Mouse (Mus musculus) bone marrow macrophage, adult 2 months (primary cell): ENCODE data around the gene Asap2. TPM values are rescaled to one million over a fixed set of nuclear protein-coding genes. Genes with fewer than 3 reads are reported as not detected.

ENCODE experiments used
- H3K27ac ChIP-seq: 2 replicates; pipeline ENCODE4 v1.5.1; 2012; ENCODE audit warnings: low read depth, low read length; ENCODE audit not compliant: insufficient read depth
- H3K4me1 ChIP-seq: 2 replicates; pipeline ENCODE4 v1.6.1; 2012; ENCODE audit warnings: low read length; ENCODE audit not compliant: control insufficient read depth, insufficient read depth
- H3K4me3 ChIP-seq: 2 replicates; pipeline ENCODE4 v1.5.1; 2012; ENCODE audit warnings: mild to moderate bottlenecking, low read length, moderate library complexity; ENCODE audit not compliant: insufficient read depth
- CTCF ChIP-seq: IDR thresholded peaks from 2 replicates; pipeline ENCODE4 v1.5.1; 2012; ENCODE audit warnings: low read depth, mild to moderate bottlenecking, low read length, moderate library complexity
- POLR2A ChIP-seq: IDR thresholded peaks from 2 replicates; pipeline ENCODE4 v1.6.1; 2012; ENCODE audit warnings: mild to moderate bottlenecking, low read depth, low read length, borderline replicate concordance
- polyA plus RNA-seq: library from polyadenylated mRNA; stranded (reverse); fragments of >200 nt; gene quantifications from 2 replicates; pipeline ENCODE4 v1.2.4, GENCODE M21; 2012; ENCODE audit not compliant: missing spikeins, insufficient read depth, insufficient read length

Gene Asap2
- polyA plus RNA-seq, 1 experiment = 0.79 TPM

DNA sequence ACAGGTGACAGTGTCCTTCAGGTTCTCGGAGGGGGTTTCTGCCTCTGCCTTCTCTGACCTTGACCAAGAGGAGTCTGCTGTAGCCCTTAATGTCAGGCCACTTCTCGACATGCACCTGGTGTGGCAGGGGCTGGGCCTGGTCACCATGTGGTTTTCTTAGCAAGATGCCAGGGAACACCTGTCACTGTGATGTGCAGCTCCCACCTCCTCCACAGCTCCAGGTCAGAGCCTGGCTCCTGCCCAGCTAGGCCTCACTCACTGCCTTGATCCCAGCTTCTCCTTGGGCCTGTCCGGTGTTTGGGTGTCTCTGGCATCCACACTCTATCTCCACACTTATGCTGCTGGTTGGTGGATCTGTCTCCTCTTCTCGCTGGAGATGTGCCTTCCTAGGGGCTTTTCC lies 142.8 kb downstream of the Asap2 start:
- no peaks in the 10 kb centered on the region for H3K4me1 ChIP-seq
- H3K27ac ChIP-seq = no peak overlapping the region
- H3K4me3 ChIP-seq = no peak overlapping the region
- no peak for TF ChIP-seq CTCF
- no peak for TF ChIP-seq POLR2A

DNA sequence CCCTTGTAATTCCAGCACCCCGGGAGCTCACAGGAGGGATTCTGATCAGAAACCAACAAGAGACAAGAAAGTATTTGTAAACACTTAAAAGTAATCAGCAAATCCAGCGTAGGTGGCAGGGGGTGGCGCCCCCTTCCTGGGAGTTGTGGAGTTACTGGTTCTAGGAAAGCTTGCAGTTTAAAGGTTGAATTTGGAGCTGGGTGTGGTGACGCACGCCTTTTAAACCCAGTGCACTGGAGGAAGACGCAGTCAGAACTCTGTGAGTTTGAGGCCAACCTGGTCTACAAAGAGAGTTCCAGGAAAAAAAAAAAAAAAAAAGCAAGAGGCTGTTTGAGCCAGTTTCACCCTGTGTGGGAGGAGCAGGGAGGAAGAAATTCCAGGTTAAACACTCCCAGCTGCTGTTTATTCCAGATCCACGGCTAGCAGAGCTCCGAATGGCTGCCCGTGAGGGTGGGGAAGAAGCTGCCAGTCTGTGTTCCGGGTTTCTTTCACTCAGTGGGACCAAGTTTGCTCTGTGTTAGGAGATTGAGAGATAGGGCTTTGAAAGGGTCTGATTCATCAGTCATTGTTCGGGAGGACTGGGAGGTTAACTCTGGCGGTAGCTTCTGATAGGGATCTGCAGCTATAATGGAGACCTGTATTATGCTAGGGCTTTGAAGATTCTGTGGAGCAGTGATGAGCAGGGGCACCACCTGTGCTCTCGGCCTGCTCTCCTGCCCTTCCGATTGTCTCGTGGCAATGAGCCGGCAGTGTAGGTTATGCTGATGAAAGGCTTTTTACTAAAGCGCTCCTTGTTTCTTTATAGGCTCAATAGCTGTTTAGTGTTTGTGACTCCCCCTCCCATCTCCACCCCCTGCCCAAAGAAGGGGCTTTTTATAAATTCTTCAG lies 144.0 kb downstream of the Asap2 start:
- TF ChIP-seq CTCF = no peak
- no peak for TF ChIP-seq POLR2A
- H3K4me1 ChIP-seq = no peaks in the 10 kb centered on the region
- no peak overlapping the region for H3K27ac ChIP-seq
- H3K4me3 ChIP-seq = no peak overlapping the region

DNA sequence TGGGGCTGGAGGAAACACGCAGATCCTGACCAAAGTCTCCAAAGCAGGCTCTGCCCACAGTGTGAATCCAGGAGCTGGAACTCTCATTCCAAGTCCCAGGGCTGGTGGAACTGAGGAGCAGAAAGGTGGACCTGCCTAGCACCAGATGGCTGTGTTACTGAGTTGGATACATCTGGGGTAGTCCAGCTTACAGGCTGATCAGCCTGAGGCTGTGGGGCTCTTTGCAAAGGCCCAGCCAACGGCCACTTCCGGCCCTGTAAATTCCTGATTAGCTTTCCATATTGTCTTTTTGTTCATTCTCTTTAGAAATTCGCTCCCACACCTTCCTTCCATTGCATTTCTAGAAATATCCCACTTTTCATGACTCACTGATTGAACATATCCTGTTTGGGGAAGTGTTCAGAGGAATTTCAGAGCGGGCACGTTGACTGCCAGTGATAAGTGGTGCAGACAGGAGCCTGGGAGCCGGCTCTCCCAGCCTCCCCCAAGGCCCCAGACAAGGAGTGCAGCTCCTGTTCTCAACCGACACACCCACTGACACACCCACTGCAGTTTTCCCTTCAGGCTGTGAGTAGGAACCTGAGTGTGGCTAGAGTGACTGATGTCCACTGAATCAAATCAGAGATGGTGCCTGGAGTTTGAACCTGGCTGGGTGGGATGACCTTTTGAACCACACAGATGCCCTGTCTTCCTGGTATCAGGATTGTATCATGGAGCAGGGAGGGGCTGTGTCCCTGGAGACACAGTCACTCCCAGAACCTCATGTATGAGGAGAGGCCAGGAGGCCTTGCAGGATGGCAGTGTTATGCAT lies 145.6 kb downstream of the Asap2 start:
- Histone ChIP-seq H3K27ac (no peak overlapping the region), H3K4me1 (no peaks in the 10 kb centered on the region), H3K4me3 (no peak overlapping the region)
- TF ChIP-seq POLR2A (no peak), CTCF (no peak)

DNA sequence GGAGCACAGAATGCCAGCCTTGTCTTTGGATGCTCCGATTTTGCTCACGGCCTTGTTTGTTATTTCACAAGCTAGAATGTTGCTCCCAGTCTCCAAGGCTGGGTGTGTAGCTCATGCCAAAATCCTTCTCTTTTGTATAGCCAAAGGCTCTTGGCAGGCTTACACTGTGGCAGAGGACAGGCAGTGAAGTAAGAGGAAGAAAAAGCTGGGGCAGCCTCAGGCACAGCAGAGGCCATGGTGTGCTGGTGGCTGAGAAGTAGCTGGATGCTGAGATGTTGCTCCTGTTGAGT lies 146.1 kb downstream of the Asap2 start:
- Histone ChIP-seq H3K27ac (no peak overlapping the region), H3K4me3 (no peak overlapping the region), H3K4me1 (no peaks in the 10 kb centered on the region)
- TF ChIP-seq POLR2A (no peak), CTCF (no peak)

DNA sequence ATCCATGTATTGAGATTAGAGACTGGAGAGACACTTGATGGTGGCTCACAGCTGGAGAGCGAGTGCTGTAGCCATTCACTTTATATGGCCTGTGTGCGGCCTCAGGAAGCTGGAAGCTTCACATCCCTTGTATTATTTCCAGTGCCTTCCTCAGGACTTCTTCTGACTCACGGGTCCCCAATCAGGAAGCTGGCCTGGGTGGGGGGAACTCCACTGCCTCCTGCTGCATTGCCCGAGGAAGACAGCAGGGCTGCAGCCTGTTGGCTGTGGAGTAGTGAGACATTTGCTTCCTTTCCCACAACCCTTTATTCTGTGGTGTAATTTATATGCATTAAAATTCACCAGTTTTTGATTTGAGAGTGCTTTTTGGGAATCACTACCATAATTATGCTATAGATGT lies 149.3 kb downstream of the Asap2 start:
- TF ChIP-seq POLR2A = no peak
- Histone ChIP-seq H3K27ac (no peak overlapping the region), H3K4me3 (no peak overlapping the region), H3K4me1 (no peaks in the 10 kb centered on the region)

DNA sequence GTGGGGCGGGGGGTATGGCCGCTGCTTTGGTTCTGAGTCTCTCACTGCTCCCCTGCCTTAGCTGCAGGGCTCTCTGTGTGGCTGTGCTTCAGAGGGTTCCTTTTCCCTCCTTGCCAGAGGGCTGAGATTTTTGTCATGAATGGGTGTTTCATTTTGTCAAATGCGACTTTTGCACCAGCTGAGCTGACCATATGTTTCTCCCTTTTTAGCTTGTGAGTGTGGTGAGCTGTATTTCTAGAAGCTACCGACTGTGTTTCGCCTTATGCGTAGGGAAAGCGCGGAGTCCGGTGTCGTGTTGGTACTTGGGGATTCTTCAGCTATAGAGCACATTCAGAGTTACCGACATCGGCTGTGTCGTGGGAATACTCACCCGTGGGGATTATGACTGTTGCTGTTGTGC lies 149.9 kb downstream of the Asap2 start:
- H3K4me1 ChIP-seq = no peaks in the 10 kb centered on the region
- TF ChIP-seq CTCF = no peak
- TF ChIP-seq POLR2A = no peak
- no peak overlapping the region for H3K4me3 ChIP-seq
- no peak overlapping the region for H3K27ac ChIP-seq

DNA sequence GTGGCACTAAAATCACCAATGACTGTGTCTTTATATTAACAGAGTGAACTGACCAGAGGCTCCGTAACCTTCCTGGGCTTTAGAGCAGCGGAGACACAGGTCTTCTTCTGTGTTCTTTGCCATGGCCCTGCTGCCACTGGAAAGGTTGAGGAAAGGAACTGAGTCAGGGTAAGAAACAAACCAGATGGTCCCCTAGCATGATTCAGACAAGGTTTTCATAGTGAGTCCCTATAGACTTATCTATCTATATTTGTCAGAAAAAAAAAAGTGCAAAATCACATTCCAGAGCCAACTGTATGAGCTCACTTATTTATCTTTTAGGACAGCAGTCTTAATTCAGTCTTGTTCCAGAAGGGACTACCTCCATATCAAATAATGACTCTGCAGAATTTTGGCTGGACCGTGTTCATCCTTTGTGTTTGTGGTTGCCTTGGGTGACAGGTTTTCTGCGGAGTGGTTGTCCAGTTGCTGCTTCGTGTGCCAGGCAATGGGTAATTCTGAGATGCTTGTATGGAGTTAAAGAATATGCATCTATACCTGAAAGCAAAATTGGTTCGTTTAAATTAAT lies 150.6 kb downstream of the Asap2 start:
- H3K4me1 ChIP-seq = no peaks in the 10 kb centered on the region
- H3K4me3 ChIP-seq = no peak overlapping the region
- TF ChIP-seq CTCF = no peak
- no peak for TF ChIP-seq POLR2A
- no peak overlapping the region for H3K27ac ChIP-seq

DNA sequence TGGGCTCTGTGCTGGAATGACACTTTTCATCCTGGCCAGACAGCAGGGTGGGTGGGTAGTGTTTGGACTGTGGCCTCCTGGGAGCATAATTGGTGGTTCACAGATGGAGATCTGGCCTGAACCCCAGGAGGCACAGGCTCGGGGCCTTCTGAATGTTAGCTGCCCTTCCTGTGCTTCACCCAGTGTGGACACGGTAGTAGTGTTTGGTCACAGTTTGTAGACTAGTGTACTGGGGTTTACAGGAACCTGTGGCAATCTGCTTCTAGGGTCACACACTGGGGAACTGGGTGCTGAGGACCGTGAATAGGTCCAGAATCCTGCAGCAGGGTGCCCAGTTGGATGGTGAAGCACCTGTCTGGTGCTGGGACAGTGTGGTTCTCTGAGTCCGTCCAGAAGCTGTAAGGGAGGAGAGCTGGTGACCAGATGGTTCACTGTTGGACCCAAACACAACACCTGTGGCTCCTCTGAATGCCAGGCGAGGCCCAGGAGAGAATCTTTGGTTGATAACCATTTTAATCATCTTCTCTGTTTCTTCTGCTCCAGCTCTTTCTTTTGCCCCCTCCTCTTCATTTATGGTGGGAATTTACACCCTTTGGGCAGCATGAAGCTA lies 151.5 kb downstream of the Asap2 start:
- H3K4me3 ChIP-seq = no peak overlapping the region
- H3K27ac ChIP-seq = no peak overlapping the region
- no peaks in the 10 kb centered on the region for H3K4me1 ChIP-seq
- TF ChIP-seq POLR2A (no peak), CTCF (no peak)

DNA sequence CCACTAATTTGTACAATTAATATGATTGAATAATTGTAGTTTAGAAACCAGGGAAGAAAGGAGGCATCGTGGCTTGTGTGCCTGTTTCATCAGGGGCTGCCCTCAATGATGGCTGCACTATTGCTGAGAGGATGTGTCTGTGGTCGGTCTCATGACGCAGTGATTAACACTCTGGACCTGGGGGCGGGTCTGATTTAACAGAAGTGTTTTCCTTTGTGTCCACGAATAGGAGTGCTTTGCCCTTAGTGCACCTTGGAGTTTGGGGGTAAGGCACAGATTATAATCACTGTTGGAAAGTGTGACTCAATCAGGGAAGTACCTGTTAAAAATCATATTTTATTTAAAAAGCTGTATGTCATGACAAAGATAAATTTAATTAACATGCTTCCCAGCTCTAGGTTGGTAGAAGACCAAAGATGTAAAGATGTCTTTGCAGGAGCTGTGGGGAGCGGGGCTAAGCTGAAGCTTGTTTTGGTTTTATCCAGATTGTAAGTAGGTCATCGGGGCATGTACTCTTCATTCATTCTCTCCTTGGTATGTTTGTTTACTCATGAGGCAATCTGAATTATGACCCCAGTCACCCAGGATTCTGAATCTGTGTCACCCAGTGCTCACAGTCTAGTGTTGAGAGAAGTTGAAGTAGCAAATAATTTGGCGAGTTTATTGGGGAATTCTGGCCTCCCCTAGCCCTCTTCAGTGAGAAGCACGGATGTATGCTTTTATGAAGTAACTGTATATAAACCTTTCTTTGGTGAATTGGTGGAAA lies 152.4 kb downstream of the Asap2 start:
- H3K27ac ChIP-seq = no peak overlapping the region
- no peaks in the 10 kb centered on the region for H3K4me1 ChIP-seq
- H3K4me3 ChIP-seq = no peak overlapping the region
- TF ChIP-seq POLR2A (no peak), CTCF (no peak)

DNA sequence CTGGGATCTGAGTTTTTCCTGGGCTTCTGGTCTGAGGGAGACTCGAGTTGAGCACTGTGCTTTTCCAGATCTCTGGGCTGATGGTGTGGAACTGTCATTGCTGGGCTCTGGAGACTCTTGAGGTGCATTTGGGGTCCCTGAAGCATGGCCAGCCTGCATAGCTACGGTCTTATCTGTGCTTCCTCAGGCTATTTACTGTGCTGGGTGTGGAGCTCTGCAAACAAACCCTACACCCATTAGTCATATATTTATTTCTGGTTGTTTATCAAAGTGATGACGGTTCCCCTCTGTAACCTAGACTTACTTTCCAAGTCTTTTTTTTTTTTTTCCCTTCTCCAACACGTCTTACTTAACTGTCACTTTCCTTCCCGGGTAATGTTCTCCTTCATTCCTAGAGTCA lies 154.3 kb downstream of the Asap2 start:
- Histone ChIP-seq H3K4me1 (no peaks in the 10 kb centered on the region), H3K27ac (no peak overlapping the region), H3K4me3 (no peak overlapping the region)
- TF ChIP-seq CTCF = no peak
- no peak for TF ChIP-seq POLR2A
